In genomic region chrX:99358051-99358617, GRCm38 (mm10) we compare ENCODE assay signal across 8 mouse cellular contexts.
DNase-seq lines count a peak whose midpoint lies in the region; ATAC-seq and TF ChIP-seq lines count a peak whose summit lies in the region.

No protein-coding gene starts in this region.

- 38% methylated on average over 13 of the region's 13 CpGs for WGBS in kidney, embryonic 15.5 days
- WGBS in heart, postnatal 0 days: 34% methylated on average over 12 of the region's 13 CpGs
- 35% methylated on average over 8 of the region's 13 CpGs for WGBS in midbrain, embryonic 11.5 days

- peak; percentile 79 for ATAC-seq in kidney, embryonic 15.5 days (replicated peaks; ENCODE audit: low FRiP score)
- peak; percentile 59 for ATAC-seq in heart, postnatal 0 days (ENCODE audit: insufficient read depth, low read depth)
- peak; percentile 74 for ATAC-seq in midbrain, embryonic 11.5 days (ENCODE audit: low FRiP score)

- TF ChIP-seq CTCF in heart, postnatal 0 days (IDR thresholded peaks at IDR 0.05; ENCODE audit: low read depth): no peak

- H3K9ac ChIP-seq in kidney, embryonic 15.5 days: no peak overlapping the region
- no peak overlapping the region for H3K9ac ChIP-seq in heart, postnatal 0 days (replicated peaks; ENCODE audit: low read depth, low read length)
- no peak overlapping the region for H3K9ac ChIP-seq in midbrain, embryonic 11.5 days (ENCODE audit: low read length)

- intact Hi-C loops in left cerebral cortex, postnatal 25 days (cut with DNase I): no loop called here

- H3K9me3 ChIP-seq in kidney, embryonic 15.5 days (replicated peaks): no peaks in the 10 kb centered on the region
- H3K9me3 ChIP-seq in heart, postnatal 0 days (replicated peaks; ENCODE audit: control insufficient read depth, low read length): no peaks in the 10 kb centered on the region
- no peaks in the 10 kb centered on the region for H3K9me3 ChIP-seq in midbrain, embryonic 11.5 days (ENCODE audit: control insufficient read depth, low read length)

- peaks cover 67% of the 10 kb centered on the region for H3K27me3 ChIP-seq in kidney, embryonic 15.5 days
- H3K27me3 ChIP-seq in heart, postnatal 0 days (ENCODE audit: control insufficient read depth, insufficient read depth, low read length): peaks cover 3% of the 10 kb centered on the region; the same call in 1 of the 2 replicates
- peaks cover 31% of the 10 kb centered on the region for H3K27me3 ChIP-seq in midbrain, embryonic 11.5 days (ENCODE audit: control insufficient read depth, insufficient read depth, low read length)

- no peak overlapping the region for H3K4me2 ChIP-seq in kidney, embryonic 15.5 days
- no peak overlapping the region for H3K4me2 ChIP-seq in heart, postnatal 0 days (ENCODE audit: low read depth, low read length)
- no peak overlapping the region for H3K4me2 ChIP-seq in midbrain, embryonic 11.5 days

- TF ChIP-seq EP300 in heart, postnatal 0 days (IDR thresholded peaks at IDR 0.05; ENCODE audit: low read depth): no peak

- peak overlapping the region; percentile 34 for H3K27ac ChIP-seq in kidney, embryonic 15.5 days
- H3K27ac ChIP-seq in heart, postnatal 0 days (ENCODE audit: low read depth): no peak overlapping the region
- no peak overlapping the region for H3K27ac ChIP-seq in midbrain, embryonic 11.5 days (ENCODE audit: low read depth, low read length)

- no peak overlapping the region for H3K4me3 ChIP-seq in kidney, embryonic 15.5 days (replicated peaks)
- H3K4me3 ChIP-seq in heart, postnatal 0 days (ENCODE audit: low read depth, low read length): no peak overlapping the region
- no peak overlapping the region for H3K4me3 ChIP-seq in midbrain, embryonic 11.5 days (ENCODE audit: low read depth, low read length)

- H3K36me3 ChIP-seq in kidney, embryonic 15.5 days: no peaks in the 10 kb centered on the region
- no peaks in the 10 kb centered on the region for H3K36me3 ChIP-seq in heart, postnatal 0 days (replicated peaks; ENCODE audit: control insufficient read depth, insufficient read depth, low read length)
- no peaks in the 10 kb centered on the region for H3K36me3 ChIP-seq in midbrain, embryonic 11.5 days (ENCODE audit: control insufficient read depth, insufficient read depth, low read length)

- peaks cover 14% of the 10 kb centered on the region for H3K4me1 ChIP-seq in kidney, embryonic 15.5 days
- H3K4me1 ChIP-seq in heart, postnatal 0 days (ENCODE audit: control insufficient read depth, insufficient read depth): no peaks in the 10 kb centered on the region
- peaks cover 7% of the 10 kb centered on the region for H3K4me1 ChIP-seq in midbrain, embryonic 11.5 days (ENCODE audit: control insufficient read depth, insufficient read depth, low read length)

- no peak for DNase-seq in kidney, adult 8-10 months
- DNase-seq in cerebellum, postnatal 36 days: peak; percentile 39 to 42
- peak; percentile 16 for DNase-seq in heart, postnatal 0 days (ENCODE audit: low spot score)
- no peak for DNase-seq in midbrain, embryonic 11.5 days (ENCODE audit: low spot score, missing footprints)
- DNase-seq in gastrocnemius, adult 8-10 months (ENCODE audit: low spot score in 2 of 2): no peak
- no peak for DNase-seq in left cerebral cortex, postnatal 25 days (ENCODE audit: low spot score in 2 of 2)
- DNase-seq in yolk sac, embryonic 10.5 days (ENCODE audit: low spot score): no peak

Comparison
In these comparisons a context has a peak if more than half of its experiments do, and no peak if none do; other contexts are left out.
1. DNase-seq: peak in cerebellum, postnatal 36 days (2 of 2) and heart, postnatal 0 days (single experiment); none in kidney, adult 8-10 months (0 of 2), midbrain, embryonic 11.5 days (single experiment), gastrocnemius, adult 8-10 months (0 of 2), left cerebral cortex, postnatal 25 days (0 of 2) and yolk sac, embryonic 10.5 days (single experiment).
2. Peak in every context shown above with its lines, with median percentiles within 50 percentile points of each other: ATAC-seq.